Mouse (Mus musculus) midbrain, postnatal 0 days (tissue): ENCODE data around the gene Akap9. TPM values are rescaled to one million over a fixed set of nuclear protein-coding genes. Genes with fewer than 3 reads are reported as not detected.

Experiments
- ATAC-seq: fragments of 200-750 bp; cut with Nextera tagmentation; 2 replicates; pipeline ENCODE4 v1.8.0; 2017; ENCODE audit warnings: moderate number of reproducible peaks, mild to moderate bottlenecking, moderate TSS enrichment, moderate library complexity; ENCODE audit not compliant: low FRiP score
- DNase-seq: peaks from one replicate; pipeline ENCODE4 v3.0.0-alpha.2; 2015; ENCODE audit warnings: low spot score
- H3K27ac ChIP-seq: fragments of 300-500 bp; sonication (generic); 2 replicates; pipeline ENCODE4 v1.5.1; 2014; ENCODE audit warnings: low read depth, mild to moderate bottlenecking, low read length, mixed read lengths
- H3K27me3 ChIP-seq: fragments of 300-500 bp; sonication (generic); 2 replicates; pipeline ENCODE4 v1.6.1; 2014; ENCODE audit warnings: low read length, control low read depth, mixed read lengths; ENCODE audit not compliant: insufficient read depth
- H3K36me3 ChIP-seq: fragments of 300-500 bp; sonication (generic); 2 replicates; pipeline ENCODE4 v1.6.1; 2014; ENCODE audit warnings: low read length, control low read depth, mixed read lengths; ENCODE audit not compliant: insufficient read depth
- H3K4me1 ChIP-seq: fragments of 300-500 bp; sonication (generic); 2 replicates; pipeline ENCODE4 v1.6.1; 2014; ENCODE audit warnings: mild to moderate bottlenecking, control low read depth, antibody characterized with exemption, low read length, mixed read lengths; ENCODE audit not compliant: insufficient read depth
- H3K4me2 ChIP-seq: fragments of 300-500 bp; sonication (generic); 2 replicates; pipeline ENCODE4 v1.6.1; 2014; ENCODE audit warnings: low read depth, mild to moderate bottlenecking, low read length, mixed read lengths; ENCODE audit not compliant: poor library complexity, severe bottlenecking
- H3K4me3 ChIP-seq: fragments of 300-500 bp; sonication (generic); 2 replicates; pipeline ENCODE4 v1.5.1; 2014; ENCODE audit warnings: low read depth, mild to moderate bottlenecking, low read length, moderate library complexity
- H3K9ac ChIP-seq: fragments of 300-500 bp; sonication (generic); replicated peaks from 2 replicates; pipeline ENCODE4 v1.6.1; 2014; ENCODE audit warnings: mild to moderate bottlenecking, low read length, moderate library complexity, mixed read lengths; ENCODE audit not compliant: poor library complexity, severe bottlenecking
- H3K9me3 ChIP-seq: fragments of 300-500 bp; sonication (generic); 2 replicates; pipeline ENCODE4 v1.6.1; 2016; ENCODE audit warnings: low read length, control low read depth
- CTCF ChIP-seq: IDR thresholded peaks from 2 replicates; pipeline ENCODE4 v1.5.1; 2016; ENCODE audit warnings: antibody characterized with exemption, mild to moderate bottlenecking
- WGBS: fragments of 180-500 bp; shearing (Covaris S2); extraction: QIAGEN DNeasy Blood & Tissue Kit; methylation state at CpG from one replicate; pipeline ENCODE4 v1.1.7; 2014; 5-methylcytosine and 5-hydroxymethylcytosine counted together
- polyA plus RNA-seq: library from polyadenylated mRNA; unstranded; fragments of >200 nt; fragmentation: Nextera tagmentation; extraction: Ambion mirVana; gene quantifications from 2 replicates; pipeline ENCODE4 v1.2.1, GENCODE M21; 2015
- total RNA-seq: library from RNA; depleted of rRNA; stranded (reverse); fragments of >200 nt; gene quantifications from 2 replicates; pipeline ENCODE4 v1.2.3, GENCODE M21; 2014

Gene Akap9
- total and polyA plus RNA-seq, 2 experiments from 2014 or later = 43.6 to 284 TPM

GRCm38 (mm10) chr5:4079086-4079485 is 151.2 kb downstream of the Akap9 start:
- no peak overlapping the region for H3K4me3 ChIP-seq
- no peaks in the 10 kb centered on the region for H3K27me3 ChIP-seq
- H3K9me3 ChIP-seq = no peaks in the 10 kb centered on the region
- H3K4me2 ChIP-seq = no peak overlapping the region
- no peak overlapping the region for H3K9ac ChIP-seq
- no peak for TF ChIP-seq CTCF
- H3K4me1 ChIP-seq = no peaks in the 10 kb centered on the region
- 96% methylated on average over 3 of the region's 3 CpGs for WGBS
- peaks cover 57% of the 10 kb centered on the region; the same call in 1 of the 2 replicates for H3K36me3 ChIP-seq
- ATAC-seq (no peak; the same call in 1 of the 2 replicates), DNase-seq (no peak)
- H3K27ac ChIP-seq = no peak overlapping the region

- no peak for TF ChIP-seq CTCF
- H3K4me3 ChIP-seq = no peak overlapping the region
- no peak overlapping the region for H3K4me2 ChIP-seq
- DNase-seq (no peak), ATAC-seq (no peak)
- H3K4me1 ChIP-seq = no peaks in the 10 kb centered on the region
- no peak overlapping the region for H3K9ac ChIP-seq
- H3K27ac ChIP-seq = no peak overlapping the region
- peaks cover 62% of the 10 kb centered on the region for H3K36me3 ChIP-seq
- H3K27me3 ChIP-seq = no peaks in the 10 kb centered on the region
- no peaks in the 10 kb centered on the region for H3K9me3 ChIP-seq
- 87% methylated on average over 2 of the region's 2 CpGs for WGBS
These were observed 153.0 kb downstream of the Akap9 start for GRCm38 (mm10) chr5:4080861-4081260.

- no peak overlapping the region for H3K4me2 ChIP-seq
- no peak for TF ChIP-seq CTCF
- H3K9me3 ChIP-seq = no peaks in the 10 kb centered on the region
- ATAC-seq (no peak), DNase-seq (no peak)
- H3K4me3 ChIP-seq = no peak overlapping the region
- H3K4me1 ChIP-seq = no peaks in the 10 kb centered on the region
- H3K27me3 ChIP-seq = no peaks in the 10 kb centered on the region
- H3K9ac ChIP-seq = no peak overlapping the region
- WGBS = 89% methylated on average over 2 of the region's 2 CpGs
- peaks cover 67% of the 10 kb centered on the region for H3K36me3 ChIP-seq
- H3K27ac ChIP-seq = no peak overlapping the region
These were observed 153.7 kb downstream of the Akap9 start for GRCm38 (mm10) chr5:4081513-4081912.

- WGBS = 95% methylated on average over 7 of the region's 7 CpGs
These were observed 157.1 kb downstream of the Akap9 start for GRCm38 (mm10) chr5:4084948-4085347.

GRCm38 (mm10) chr5:4086309-4086708 is 158.5 kb downstream of the Akap9 start:
- Histone ChIP-seq H3K4me2 (no peak overlapping the region), H3K27me3 (no peaks in the 10 kb centered on the region), H3K9me3 (no peaks in the 10 kb centered on the region), H3K9ac (no peak overlapping the region), H3K27ac (no peak overlapping the region), H3K4me1 (no peaks in the 10 kb centered on the region), H3K36me3 (peaks cover 55% of the 10 kb centered on the region), H3K4me3 (no peak overlapping the region)
- TF ChIP-seq CTCF = no peak
- WGBS = 87% methylated on average over 4 of the region's 4 CpGs
- ATAC-seq (no peak), DNase-seq (no peak)

More at GRCm38 (mm10) chr5:4084948-4085347, 157.1 kb downstream of the Akap9 start:
- Histone ChIP-seq H3K4me3 (no peak overlapping the region), H3K27me3 (no peaks in the 10 kb centered on the region), H3K4me1 (no peaks in the 10 kb centered on the region), H3K36me3 (peaks cover 55% of the 10 kb centered on the region), H3K9me3 (no peaks in the 10 kb centered on the region), H3K27ac (no peak overlapping the region), H3K4me2 (no peak overlapping the region), H3K9ac (no peak overlapping the region)
- TF ChIP-seq CTCF = no peak
- ATAC-seq (no peak), DNase-seq (no peak)

- Histone ChIP-seq H3K4me3 (no peak overlapping the region), H3K4me1 (no peaks in the 10 kb centered on the region), H3K27ac (no peak overlapping the region), H3K27me3 (no peaks in the 10 kb centered on the region), H3K4me2 (no peak overlapping the region), H3K36me3 (peaks cover 48% of the 10 kb centered on the region), H3K9me3 (no peaks in the 10 kb centered on the region), H3K9ac (no peak overlapping the region)
- DNase-seq (no peak), ATAC-seq (no peak)
- WGBS = 89% methylated on average over 5 of the region's 5 CpGs
- no peak for TF ChIP-seq CTCF
These were observed 160.3 kb downstream of the Akap9 start for GRCm38 (mm10) chr5:4088190-4088589.
